Mouse (Mus musculus) neural tube, embryonic 14.5 days (tissue): ENCODE measurements around the gene Atxn2. TPM values are rescaled to one million over a fixed set of nuclear protein-coding genes. Genes with fewer than 3 reads are reported as not detected.
A peak's percentile ranks its signal among the peaks of the same experiment; 100 is the strongest.
"Not testable (repeated sequence)": the region's sequence is repeated elsewhere in the genome, so short reads cannot be mapped to it uniquely, and the experiment has no call there.

Source experiments
- ATAC-seq: fragments of 200-750 bp; cut with Nextera tagmentation; 2 replicates; pipeline ENCODE4 v1.8.0; 2017; ENCODE audit warnings: low read depth, mild to moderate bottlenecking, moderate TSS enrichment, moderate library complexity
- H3K27ac ChIP-seq: fragments of 300-500 bp; sonication (generic); 2 replicates; pipeline ENCODE4 v1.5.1; 2014; ENCODE audit warnings: low read depth, mild to moderate bottlenecking, control low read depth, low read length, moderate library complexity, mixed read lengths
- H3K27me3 ChIP-seq: fragments of 300-500 bp; sonication (generic); 2 replicates; pipeline ENCODE4 v1.6.1; 2014; ENCODE audit warnings: low read length; ENCODE audit not compliant: control insufficient read depth, insufficient read depth
- H3K36me3 ChIP-seq: fragments of 300-500 bp; sonication (generic); 2 replicates; pipeline ENCODE4 v1.6.1; 2014; ENCODE audit warnings: low read length, mixed read lengths; ENCODE audit not compliant: control insufficient read depth, insufficient read depth
- H3K4me1 ChIP-seq: fragments of 300-500 bp; sonication (generic); 2 replicates; pipeline ENCODE4 v1.6.1; 2014; ENCODE audit warnings: low read length; ENCODE audit not compliant: control insufficient read depth, insufficient read depth
- H3K4me2 ChIP-seq: fragments of 300-500 bp; sonication (generic); 2 replicates; pipeline ENCODE4 v1.6.1; 2014; ENCODE audit warnings: mild to moderate bottlenecking, low read depth, low read length, control low read depth
- H3K4me3 ChIP-seq: fragments of 300-500 bp; sonication (generic); 2 replicates; pipeline ENCODE4 v1.5.1; 2014; ENCODE audit warnings: low read depth, low read length, control low read depth, mixed read lengths
- H3K9ac ChIP-seq: fragments of 300-500 bp; sonication (generic); replicated peaks from 2 replicates; pipeline ENCODE4 v1.6.1; 2014; ENCODE audit warnings: low read depth, mild to moderate bottlenecking, control low read depth, low read length, mixed read lengths
- H3K9me3 ChIP-seq: fragments of 300-500 bp; sonication (generic); 2 replicates; pipeline ENCODE4 v1.6.1; 2016; ENCODE audit warnings: low read length; ENCODE audit not compliant: control insufficient read depth
- WGBS: fragments of 180-500 bp; shearing (Covaris S2); extraction: QIAGEN DNeasy Blood & Tissue Kit; methylation state at CpG from one replicate; pipeline ENCODE4 v1.1.7; 2014; 5-methylcytosine and 5-hydroxymethylcytosine counted together
- polyA plus RNA-seq: library from polyadenylated mRNA; unstranded; fragments of >200 nt; fragmentation: Nextera tagmentation; extraction: Ambion mirVana; gene quantifications from 2 replicates; pipeline ENCODE4 v1.2.1, GENCODE M21; 2014

Gene Atxn2
- polyA plus RNA-seq, 1 experiment from 2014 or later, result 94.8 TPM

DNA sequence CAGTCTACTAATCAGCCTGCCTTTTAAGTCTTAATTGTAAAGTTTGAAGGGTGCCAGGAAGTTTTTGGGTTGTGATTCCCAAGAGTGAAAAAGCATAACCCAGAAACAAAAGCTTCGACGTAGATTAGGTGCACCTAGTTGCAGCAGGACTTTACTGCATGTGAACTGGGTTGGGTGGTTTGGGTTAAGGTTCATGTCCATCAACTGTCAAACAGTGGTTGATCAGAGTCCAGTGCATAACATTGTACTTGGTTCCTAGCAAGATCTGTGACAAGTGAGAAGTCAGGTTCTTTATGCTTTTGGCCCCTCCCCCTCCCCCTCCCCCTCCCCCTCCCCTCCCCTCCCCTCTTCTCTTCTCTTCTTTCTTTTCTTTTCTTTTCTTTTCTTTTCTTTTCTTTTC lies 31.8 kb downstream of the Atxn2 start:
- no peak for ATAC-seq
- Histone ChIP-seq H3K27ac (no peak overlapping the region), H3K4me3 (no peak overlapping the region), H3K27me3 (no peaks in the 10 kb centered on the region), H3K9ac (no peak overlapping the region), H3K4me1 (no peaks in the 10 kb centered on the region), H3K9me3 (no peaks in the 10 kb centered on the region), H3K4me2 (no peak overlapping the region), H3K36me3 (no peaks in the 10 kb centered on the region)
- 98% methylated on average over 2 of the region's 2 CpGs for WGBS

DNA sequence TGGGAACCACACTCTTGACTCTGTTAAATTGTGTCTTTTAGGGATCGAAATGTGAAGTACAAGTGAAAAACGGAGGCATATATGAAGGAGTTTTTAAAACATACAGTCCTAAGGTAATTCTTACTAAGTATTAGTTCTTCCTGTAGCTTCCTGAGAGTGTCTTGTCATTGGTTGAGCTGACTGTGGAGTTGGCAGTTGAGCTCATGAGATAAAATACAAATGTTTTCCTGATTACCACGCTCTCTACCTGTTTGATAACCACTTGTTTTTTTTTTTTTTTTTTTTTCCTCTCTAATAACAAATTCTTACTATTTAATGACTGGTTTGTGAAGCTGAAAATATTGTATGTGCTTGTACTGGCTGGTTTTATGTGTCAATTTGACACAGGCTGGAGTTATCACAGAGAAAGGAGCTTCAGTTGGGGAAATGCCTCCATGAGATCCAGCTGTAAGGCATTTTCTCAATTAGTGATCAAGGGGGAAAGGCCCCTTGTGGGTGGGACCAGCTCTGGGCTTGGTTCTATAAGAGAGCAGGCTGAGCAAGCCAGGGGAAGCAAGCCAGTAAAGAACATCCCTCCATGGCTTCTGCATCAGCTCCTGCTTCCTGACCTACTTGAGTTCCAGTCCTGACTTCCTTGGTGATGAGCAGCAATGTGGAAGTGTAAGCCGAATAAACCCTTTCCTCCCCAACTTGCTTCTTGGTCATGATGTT lies 36.9 kb downstream of the Atxn2 start:
- ATAC-seq, H3K4me2 ChIP-seq, H3K27me3 ChIP-seq, H3K4me1 ChIP-seq, H3K4me3 ChIP-seq, H3K27ac ChIP-seq, H3K36me3 ChIP-seq, H3K9ac ChIP-seq, H3K9me3 ChIP-seq: not testable (repeated sequence)
- WGBS, result 91% methylated on average over 4 of the region's 4 CpGs

DNA sequence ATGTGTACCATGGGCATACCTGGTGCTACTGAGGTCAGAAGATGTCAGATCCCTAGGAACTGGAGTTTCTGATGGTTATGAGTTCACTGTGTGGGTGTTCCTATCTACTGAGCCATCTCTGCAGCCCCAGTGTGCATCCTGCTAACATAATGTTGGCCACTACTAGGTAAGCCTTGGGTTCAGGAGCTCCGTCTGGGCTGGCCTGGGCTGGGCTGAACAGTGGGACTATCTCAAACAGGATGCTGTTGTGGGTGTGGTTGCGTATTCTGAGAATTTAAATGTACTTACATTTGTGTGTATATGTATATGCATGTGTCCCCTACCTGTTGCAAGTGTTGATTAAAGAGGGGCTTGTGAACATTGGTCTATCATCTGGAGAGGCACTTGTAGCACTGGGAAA lies 38.5 kb downstream of the Atxn2 start:
- Histone ChIP-seq H3K9me3 (no peaks in the 10 kb centered on the region), H3K4me1 (no peaks in the 10 kb centered on the region), H3K27ac (no peak overlapping the region), H3K36me3 (peaks cover 8% of the 10 kb centered on the region; the same call in 1 of the 2 replicates), H3K4me3 (no peak overlapping the region), H3K4me2 (no peak overlapping the region), H3K9ac (no peak overlapping the region), H3K27me3 (no peaks in the 10 kb centered on the region)
- ATAC-seq, result no peak
- 96% methylated on average over 2 of the region's 2 CpGs for WGBS

DNA sequence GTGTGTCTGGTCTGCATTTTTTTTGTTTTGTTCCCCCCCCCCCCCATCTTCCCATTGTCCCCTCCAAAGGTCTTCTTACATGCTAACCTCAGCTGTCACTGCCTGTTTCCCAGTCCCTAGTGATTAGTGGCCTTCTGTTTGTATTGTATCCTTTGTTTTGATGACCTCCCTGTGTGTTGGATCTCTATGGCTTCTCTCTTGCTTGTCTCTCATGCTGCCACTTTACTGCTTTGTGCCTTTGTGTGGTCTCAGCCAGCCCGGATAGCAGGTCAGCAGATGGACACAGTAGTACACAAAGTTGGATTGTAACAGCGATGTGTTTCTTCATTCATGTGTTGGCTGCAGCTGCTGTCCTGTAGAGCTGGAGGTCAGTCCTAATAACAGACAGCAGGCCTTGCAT lies 46.8 kb downstream of the Atxn2 start:
- H3K4me2 ChIP-seq, result no peak overlapping the region
- H3K4me3 ChIP-seq, result no peak overlapping the region
- H3K4me1 ChIP-seq, result no peaks in the 10 kb centered on the region
- peaks cover 4% of the 10 kb centered on the region; the same call in 1 of the 2 replicates for H3K36me3 ChIP-seq
- ATAC-seq, result peak; percentile 17; the same call in 1 of the 2 replicates
- H3K27ac ChIP-seq, result peak overlapping the region; percentile 1; the same call in 1 of the 2 replicates
- no peaks in the 10 kb centered on the region for H3K9me3 ChIP-seq
- no peaks in the 10 kb centered on the region for H3K27me3 ChIP-seq
- WGBS, result 4% methylated on average over 2 of the region's 2 CpGs
- no peak overlapping the region for H3K9ac ChIP-seq

DNA sequence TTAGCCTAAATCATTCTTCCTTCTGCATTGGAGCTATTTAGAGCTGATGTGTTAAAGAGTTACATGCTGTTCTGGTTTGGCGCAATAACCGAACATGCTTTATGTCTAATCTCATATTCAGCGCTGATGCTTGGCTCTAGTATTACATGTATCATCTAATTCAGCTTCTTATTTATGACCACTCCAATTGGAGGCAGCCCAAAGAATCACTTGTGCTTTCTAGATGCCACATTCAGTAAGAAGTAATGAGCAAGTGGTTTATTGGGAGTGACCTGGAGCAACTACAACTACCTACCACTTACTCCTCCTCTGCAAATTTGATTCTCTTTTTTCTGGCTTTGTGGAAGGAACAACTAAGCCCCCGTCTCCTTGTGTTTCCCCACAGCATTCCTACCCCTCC lies 47.2 kb downstream of the Atxn2 start:
- H3K27ac ChIP-seq, result peak overlapping the region; percentile 1; the same call in 1 of the 2 replicates
- H3K27me3 ChIP-seq, result no peaks in the 10 kb centered on the region
- peaks cover 1% of the 10 kb centered on the region; the same call in 1 of the 2 replicates for H3K36me3 ChIP-seq
- no peaks in the 10 kb centered on the region for H3K4me1 ChIP-seq
- H3K9ac ChIP-seq, result no peak overlapping the region
- H3K9me3 ChIP-seq, result no peaks in the 10 kb centered on the region
- H3K4me2 ChIP-seq, result no peak overlapping the region
- H3K4me3 ChIP-seq, result no peak overlapping the region
- ATAC-seq, result no peak
- WGBS, result 47% methylated on average over 4 of the region's 4 CpGs

DNA sequence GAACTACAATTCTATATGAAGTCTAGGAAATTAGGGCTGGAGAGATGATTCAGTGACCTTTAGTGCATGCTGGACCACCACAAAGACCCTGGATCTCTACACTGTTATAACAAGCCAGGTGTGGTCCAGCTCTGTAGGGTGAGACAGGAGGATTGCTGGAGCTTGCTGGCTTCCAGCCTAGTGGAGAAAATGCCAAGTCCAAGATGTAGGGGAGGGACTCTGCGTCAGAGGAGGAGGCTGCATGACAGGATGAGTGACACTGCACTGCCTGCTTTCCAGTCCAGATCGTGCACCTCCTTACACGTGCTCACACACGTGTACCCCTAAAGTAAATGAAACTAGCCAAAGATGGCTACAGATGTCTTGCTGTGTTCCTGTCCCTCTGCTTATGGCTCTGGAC lies 48.8 kb downstream of the Atxn2 start:
- Histone ChIP-seq H3K4me1 (no peaks in the 10 kb centered on the region), H3K4me2 (no peak overlapping the region), H3K4me3 (no peak overlapping the region), H3K27ac (no peak overlapping the region), H3K36me3 (no peaks in the 10 kb centered on the region), H3K9ac (no peak overlapping the region), H3K9me3 (no peaks in the 10 kb centered on the region), H3K27me3 (no peaks in the 10 kb centered on the region)
- 91% methylated on average over 4 of the region's 4 CpGs for WGBS
- no peak for ATAC-seq

DNA sequence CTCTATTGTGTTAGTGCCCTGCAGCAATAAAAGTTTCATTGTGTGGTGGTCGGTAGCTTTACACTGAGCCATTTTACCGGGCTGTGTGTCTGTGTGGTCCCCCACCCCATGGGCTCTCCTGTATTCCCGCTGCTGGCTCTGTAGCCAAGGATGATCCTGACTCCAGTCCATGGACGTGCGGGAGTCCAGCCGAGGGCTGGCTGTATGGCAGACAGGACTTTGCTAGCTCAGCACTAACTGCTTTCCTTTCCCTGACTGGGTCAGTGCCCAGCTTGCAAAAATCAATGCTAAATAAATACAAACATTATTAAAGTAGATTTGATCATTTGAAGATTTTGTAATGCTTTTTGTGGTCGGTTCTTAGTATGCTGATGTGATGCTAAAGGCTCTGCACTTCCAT lies 50.3 kb downstream of the Atxn2 start:
- Histone ChIP-seq H3K9ac (no peak overlapping the region), H3K27ac (no peak overlapping the region), H3K9me3 (no peaks in the 10 kb centered on the region), H3K36me3 (no peaks in the 10 kb centered on the region; the same call in 1 of the 2 replicates), H3K4me2 (no peak overlapping the region), H3K4me3 (no peak overlapping the region), H3K4me1 (no peaks in the 10 kb centered on the region), H3K27me3 (no peaks in the 10 kb centered on the region)
- WGBS, result 36% methylated on average over 7 of the region's 7 CpGs
- ATAC-seq, result no peak

DNA sequence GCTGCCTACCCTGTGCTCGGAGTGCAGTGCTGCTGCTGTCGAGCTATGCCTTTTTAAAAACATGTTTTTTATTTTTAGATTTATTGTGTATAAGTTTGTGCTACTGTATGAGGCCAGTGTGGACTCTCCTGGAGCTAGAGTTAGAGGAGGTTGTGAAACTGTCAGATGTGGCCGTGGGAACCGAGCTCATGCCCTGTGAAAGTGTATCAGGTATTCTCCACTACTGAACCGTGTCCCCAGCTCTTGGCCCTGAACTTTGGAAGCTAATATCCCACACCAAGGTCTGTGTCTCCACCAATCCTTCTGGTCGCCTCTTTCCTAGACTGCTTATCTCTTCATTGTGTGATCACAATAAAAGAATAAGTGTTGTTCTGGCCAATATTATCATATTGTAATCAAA lies 51.8 kb downstream of the Atxn2 start:
- Histone ChIP-seq H3K27ac (no peak overlapping the region), H3K9me3 (no peaks in the 10 kb centered on the region), H3K4me3 (no peak overlapping the region), H3K4me1 (no peaks in the 10 kb centered on the region), H3K27me3 (no peaks in the 10 kb centered on the region), H3K4me2 (no peak overlapping the region), H3K36me3 (no peaks in the 10 kb centered on the region; the same call in 1 of the 2 replicates), H3K9ac (no peak overlapping the region)
- 94% methylated on average over 6 of the region's 6 CpGs for WGBS
- ATAC-seq, result no peak

DNA sequence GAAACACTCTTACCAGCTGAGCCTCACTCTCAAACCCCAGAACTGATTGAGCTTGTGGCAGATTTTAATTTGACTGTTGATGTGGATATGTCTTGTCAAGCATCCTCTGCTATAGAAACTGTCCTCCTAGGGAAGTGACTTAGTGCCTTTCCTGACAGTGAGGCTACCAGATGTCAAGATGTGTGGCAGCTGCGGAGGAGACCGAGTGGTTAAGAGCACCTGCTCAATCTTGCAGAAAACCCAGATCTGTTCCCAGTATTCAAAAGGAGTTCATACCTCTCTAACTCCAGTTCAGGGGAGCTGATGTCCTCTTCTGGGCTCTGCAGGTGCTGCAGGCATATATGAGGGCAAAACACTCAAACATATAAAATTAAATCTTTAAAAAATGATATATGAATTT lies 53.9 kb downstream of the Atxn2 start:
- H3K9ac ChIP-seq, result no peak overlapping the region
- H3K4me3 ChIP-seq, result no peak overlapping the region
- H3K4me1 ChIP-seq, result no peaks in the 10 kb centered on the region
- H3K36me3 ChIP-seq, result no peaks in the 10 kb centered on the region; the same call in 1 of the 2 replicates
- 72% methylated on average over 2 of the region's 2 CpGs for WGBS
- no peak overlapping the region for H3K4me2 ChIP-seq
- ATAC-seq, result no peak
- H3K9me3 ChIP-seq, result no peaks in the 10 kb centered on the region
- H3K27ac ChIP-seq, result no peak overlapping the region
- no peaks in the 10 kb centered on the region for H3K27me3 ChIP-seq
